Mouse (Mus musculus) lung, postnatal 14 days (tissue): ENCODE measurements at regions not wholly inside any gene's neighbourhood (a gene's known extent, or its start where the extent isn't known, plus 50 kb on each side); places are given as distances from the start of the nearest gene placed in this dataset.

Experiments
- DNase-seq: peaks from one replicate; pipeline ENCODE4 v3.0.0; 2021

GRCm38 (mm10) chr12:25168213-25168545 lies 71.2 kb upstream of the Id2 start:
- DNase-seq: no peak

DNA sequence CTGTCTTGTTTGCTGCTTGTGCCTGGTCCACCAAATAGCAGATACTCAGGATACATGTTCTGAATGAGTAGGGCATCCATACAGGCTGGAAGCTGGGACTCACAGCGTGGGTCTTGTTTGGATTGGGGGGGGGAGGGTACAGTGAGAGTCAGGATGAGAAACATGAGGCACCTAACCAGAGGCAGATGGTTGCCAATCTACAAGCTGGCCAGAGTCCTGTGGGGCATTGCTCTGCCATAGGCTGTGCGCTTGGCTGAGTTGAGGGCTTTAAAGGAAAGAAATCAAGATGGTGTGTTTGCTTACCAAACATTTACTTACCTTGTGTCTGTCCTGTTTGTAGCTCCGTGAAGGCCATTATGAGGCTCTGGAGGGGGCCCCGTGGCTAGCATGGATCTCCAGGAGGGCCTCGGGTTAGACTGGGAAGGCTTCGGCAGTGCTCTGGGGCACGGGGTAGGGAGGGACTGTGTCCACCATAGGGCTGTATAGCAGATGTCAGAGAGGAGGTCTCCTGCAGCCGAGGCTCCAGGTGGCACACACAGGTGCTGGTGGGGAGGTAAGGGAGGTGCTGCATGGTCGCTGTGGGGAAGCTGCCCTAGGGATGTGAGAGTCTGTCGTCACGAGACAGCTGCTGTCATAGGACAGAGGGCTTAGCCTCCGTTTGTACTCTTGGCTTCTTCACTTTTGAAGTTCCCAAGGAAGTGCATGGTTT lies 70.7 kb upstream of the Id2 start:
- no peak for DNase-seq

DNA sequence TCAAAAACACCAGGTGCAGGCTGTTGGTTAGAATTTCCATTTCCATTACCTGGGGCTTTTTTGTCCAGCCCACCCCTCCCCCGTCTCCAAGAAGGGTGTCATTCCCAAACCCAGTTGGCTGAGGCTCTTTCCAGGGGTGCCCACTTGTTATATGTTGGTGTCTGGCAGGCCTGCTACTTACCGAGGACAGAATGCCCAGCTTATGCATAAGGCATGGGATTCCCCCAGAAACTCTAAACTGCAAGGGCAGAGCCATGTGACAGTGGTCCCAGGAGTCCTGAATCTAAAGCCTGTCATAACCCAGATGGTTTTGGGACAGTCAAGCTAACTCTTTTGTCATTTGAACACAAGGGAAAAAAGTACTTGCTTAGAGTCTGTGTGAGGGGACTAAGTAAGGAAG lies 69.6 kb upstream of the Id2 start:
- DNase-seq: no peak

- no peak for DNase-seq
These were observed 68.7 kb upstream of the Id2 start for GRCm38 (mm10) chr12:25165650-25166049.

DNA sequence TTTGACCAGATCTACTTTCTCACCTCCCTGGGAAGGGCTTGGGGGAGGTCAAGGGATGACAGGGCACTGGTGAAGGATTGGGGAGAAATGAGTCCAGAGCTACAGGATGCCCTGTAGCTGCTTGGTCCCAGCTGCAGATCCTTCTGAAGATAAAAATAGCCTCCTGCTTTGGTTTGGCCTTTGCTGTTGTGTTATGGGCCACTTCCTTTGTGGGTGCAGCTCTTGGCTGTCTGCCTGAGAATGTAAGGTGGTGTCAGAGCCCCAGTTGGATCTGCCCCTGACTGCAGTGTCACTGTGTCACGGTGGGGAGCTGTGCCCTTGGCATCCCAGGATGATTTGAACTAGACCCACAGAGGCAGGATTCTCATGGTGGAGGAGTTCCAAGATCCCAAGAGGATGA lies 67.8 kb upstream of the Id2 start:
- DNase-seq: peak; percentile 49

GRCm38 (mm10) chr12:25163541-25163940 lies 66.6 kb upstream of the Id2 start:
- no peak for DNase-seq

- DNase-seq: no peak
These were observed 65.9 kb upstream of the Id2 start for GRCm38 (mm10) chr12:25162843-25163242.

- no peak for DNase-seq
These were observed 65.0 kb upstream of the Id2 start for GRCm38 (mm10) chr12:25161939-25162338.

- no peak for DNase-seq
These were observed 64.3 kb upstream of the Id2 start for GRCm38 (mm10) chr12:25160990-25161843.

- no peak for DNase-seq
These were observed 62.2 kb upstream of the Id2 start for GRCm38 (mm10) chr12:25159091-25159490.

DNA sequence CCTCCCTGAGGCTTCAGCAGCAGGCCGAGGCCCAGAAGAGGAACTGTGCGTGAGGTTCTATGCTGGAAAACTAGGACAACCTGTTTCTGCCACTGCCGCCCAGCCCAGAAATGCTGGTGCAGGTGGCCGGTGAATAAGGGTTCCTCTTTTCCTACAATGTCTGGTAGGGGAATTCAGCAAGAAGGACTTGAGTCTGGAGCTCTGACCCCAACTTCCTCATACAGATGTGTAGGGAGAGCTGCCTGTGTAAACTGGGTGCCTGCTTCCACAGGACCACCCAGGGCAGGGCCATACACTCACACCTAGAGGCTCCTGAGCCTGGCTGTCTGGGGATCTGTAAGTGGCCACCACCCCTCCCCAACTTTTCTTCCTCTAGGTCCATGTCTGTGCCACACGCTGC lies 60.3 kb upstream of the Id2 start:
- DNase-seq: no peak

- no peak for DNase-seq
These were observed 58.5 kb upstream of the Id2 start for GRCm38 (mm10) chr12:25155396-25155795.

- DNase-seq: no peak
These were observed 51.2 kb upstream of the Id2 start for GRCm38 (mm10) chr12:25148099-25148498.
